Mouse (Mus musculus): ENCODE results near the gene Smbd1.

Gene Smbd1

GRCm38 (mm10) chr16:32812888-32813361 is 2.6 kb upstream of the Smbd1 start:
- peak; percentile 86 to 90 for DNase-seq

DNA sequence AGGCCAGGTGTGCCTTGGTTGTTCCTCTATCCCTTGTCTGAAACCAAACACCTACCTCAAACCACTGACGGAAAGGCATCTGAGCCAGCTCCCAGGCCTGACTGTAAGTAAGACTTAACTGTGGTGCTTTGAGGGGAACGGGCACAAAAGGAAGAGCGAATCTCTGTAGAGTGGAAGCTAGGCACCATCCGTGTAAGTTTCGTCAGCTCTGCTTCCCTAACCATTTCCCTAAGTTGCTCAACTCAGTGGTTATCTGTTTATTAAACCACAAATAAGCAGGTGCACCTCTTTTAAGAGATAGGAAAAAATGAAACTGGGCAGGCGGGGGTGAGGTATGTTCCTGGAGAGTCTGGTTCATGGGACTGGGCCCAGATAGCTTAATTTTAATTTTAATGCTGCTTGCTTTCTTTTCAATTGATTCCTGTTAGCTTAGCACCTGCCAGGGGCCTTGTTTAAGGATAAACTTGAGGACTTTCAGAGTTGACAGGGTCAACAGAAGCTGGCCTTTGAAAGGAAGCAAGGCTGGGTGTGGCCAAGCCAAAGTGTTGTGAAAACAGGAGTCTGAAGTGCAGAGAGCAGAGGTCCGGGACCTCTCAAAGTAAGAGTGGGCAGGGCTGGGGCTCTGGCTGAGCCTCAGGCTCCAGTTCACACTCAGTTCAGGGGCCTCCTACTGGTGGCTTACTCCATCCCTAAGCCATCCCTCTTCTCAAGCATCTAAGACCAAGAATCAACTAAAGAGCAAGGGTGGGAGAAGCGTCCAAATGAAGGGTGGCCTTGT is 2.7 kb downstream of the Smbd1 start:
- peak; percentile 59 to 84 for DNase-seq

DNA sequence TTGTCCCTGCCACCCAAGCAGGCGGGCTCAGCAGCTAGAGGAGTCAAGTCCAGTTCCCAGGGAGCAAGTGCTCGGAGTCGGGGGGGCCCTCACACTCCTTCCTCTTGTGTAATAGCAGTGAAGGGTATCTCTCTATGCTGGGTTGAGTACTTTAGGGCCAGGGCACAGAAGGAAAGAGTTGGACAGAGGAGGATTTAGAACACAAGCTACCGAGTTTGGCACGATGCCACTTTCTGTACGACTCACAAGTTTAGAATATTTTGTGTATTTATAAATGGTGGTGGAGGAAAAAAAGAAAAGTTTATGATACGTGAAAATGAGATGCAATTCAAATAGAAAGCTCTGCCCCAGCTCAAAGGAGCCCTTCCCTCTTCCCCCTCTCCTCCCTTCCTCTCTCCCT is 5.1 kb downstream of the Smbd1 start:
- peak; percentile 38 to 60 for DNase-seq

GRCm38 (mm10) chr16:32803901-32804300 is 6.4 kb downstream of the Smbd1 start:
- DNase-seq: no peak

DNA sequence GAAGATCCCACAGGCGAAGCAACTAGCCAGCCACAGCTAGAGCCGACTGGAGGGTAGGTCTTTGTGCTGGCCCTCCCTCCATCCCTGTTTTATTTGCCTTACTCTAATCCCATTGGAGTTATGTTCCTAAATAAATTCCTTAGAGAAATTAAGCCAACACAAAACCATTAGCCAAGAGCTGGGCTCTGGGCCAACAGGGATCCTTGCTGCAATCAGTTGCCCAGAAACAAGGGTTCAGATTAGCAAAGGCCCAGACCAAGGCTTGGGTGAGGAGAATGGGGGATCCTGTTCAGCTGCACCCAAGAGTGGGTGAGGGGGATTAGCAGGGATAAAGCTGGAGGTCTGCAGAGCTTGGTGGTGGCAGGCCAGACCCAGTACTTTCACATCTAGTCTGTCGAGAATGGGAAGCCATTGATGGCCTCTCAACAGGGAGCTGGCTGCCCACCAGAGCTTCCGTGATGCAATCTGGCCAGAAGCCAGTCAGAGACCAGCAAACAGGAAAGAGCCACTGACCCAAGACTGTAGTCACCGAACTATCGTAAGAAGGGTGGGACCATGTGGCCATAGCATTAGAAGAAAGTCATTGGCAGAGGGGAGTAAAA is 6.9 kb downstream of the Smbd1 start:
- DNase-seq: peak; percentile 85 to 89

GRCm38 (mm10) chr16:32797426-32797689 is 12.9 kb downstream of the Smbd1 start, which contains the start of gene Muc20:
Gene Muc20, minus strand, starts transcription at chr16:32797435.
- DNase-seq: peak in 1 of 2 experiments; percentile 29

GRCm38 (mm10) chr16:32796676-32797425 is 13.4 kb downstream of the Smbd1 start:
- no peak for DNase-seq

DNA sequence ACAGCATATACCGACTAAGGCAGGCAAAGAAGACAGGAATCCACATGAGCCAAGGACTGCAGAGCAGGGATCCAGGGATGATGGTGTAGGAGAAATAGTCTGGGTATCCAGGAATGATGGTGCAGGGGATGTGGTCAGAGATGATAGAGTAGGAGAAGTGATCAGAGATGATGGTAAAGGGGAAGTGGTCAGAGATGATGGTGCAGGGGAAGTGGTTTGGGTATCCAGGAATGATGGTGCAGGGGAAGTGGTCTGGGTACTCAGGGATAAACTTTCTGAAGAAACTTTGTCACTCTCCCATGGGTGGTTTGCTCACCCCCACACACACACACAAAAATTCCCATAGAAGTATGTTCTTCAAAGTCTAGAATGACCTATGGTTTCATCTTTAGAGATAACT is 15.1 kb downstream of the Smbd1 start:
- no peak for DNase-seq

- no peak for DNase-seq
These were observed 20.2 kb downstream of the Smbd1 start for GRCm38 (mm10) chr16:32790056-32790455.

GRCm38 (mm10) chr16:32784840-32785239 is 25.4 kb downstream of the Smbd1 start:
- DNase-seq: no peak

GRCm38 (mm10) chr16:32783324-32784062 is 26.8 kb downstream of the Smbd1 start:
- peak in 1 of 2 experiments; percentile 40 for DNase-seq

DNA sequence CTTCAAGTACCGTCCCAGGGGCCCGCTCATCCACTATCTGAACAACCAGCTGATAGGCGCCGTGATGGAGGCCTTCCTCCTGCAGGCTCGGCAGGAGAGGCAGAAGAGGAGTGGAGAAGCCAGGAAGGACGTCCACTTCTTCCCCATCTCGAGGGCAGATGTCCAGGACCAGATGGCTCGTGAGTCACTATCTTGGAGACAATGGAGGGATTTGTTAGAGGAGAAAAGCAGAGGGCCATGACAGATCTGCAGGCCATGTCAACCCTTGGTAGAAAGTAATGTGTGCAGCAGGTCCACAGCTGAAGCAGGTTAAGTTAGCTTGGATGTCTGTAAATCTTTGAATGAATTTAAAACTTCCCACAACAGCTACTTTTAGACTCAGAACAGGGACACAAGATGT is 31.3 kb downstream of the Smbd1 start:
- DNase-seq: no peak

DNA sequence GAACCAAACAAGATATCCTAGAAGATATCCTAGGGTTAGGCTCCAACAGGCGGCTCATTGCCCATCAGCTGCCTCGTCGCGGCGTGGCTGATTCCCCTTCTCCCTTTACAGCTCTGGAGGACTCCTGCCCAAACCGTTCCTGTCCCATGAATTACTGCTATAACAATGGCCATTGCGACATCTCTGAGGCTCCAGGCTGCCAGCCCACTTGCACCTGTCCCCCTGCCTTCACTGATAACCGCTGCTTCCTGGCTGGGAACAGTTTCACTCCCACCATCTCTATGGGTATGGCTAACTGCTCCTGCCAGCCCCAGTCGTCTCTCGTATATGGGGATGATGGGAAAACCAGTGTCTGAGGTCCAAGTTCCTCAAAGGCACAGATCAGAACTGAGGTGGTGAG is 33.6 kb downstream of the Smbd1 start:
- no peak for DNase-seq

- no peak for DNase-seq
These were observed 43.4 kb downstream of the Smbd1 start for GRCm38 (mm10) chr16:32766904-32767303.

DNA sequence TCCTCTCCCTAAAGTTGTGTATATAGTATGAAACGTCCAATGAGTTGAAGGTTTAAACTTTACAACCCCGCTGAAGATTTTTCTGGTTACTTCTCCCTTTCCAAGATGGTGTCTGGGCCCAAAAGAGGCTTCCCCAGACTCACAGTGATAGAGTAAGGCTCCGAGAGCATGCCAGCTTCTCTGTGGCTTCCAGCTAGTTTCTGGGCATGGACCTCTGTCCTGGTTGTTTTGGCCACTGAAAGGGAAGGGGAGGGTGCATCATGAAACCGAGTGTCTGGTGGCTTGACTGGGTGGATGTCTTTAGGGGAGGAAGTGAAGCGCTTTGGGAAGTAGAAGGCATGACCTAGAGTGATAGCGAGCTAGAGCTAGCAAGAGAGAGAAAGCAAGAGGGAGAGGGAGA is 45.3 kb downstream of the Smbd1 start:
- DNase-seq: no peak

- DNase-seq: no peak
These were observed 45.7 kb downstream of the Smbd1 start for GRCm38 (mm10) chr16:32764550-32764949.
